Comparison of ENCODE assay signal across 8 mouse cellular contexts in genomic region chr10:62602177-62603040, GRCm38 (mm10). TPM values are rescaled to one million over a fixed set of nuclear protein-coding genes. Genes with fewer than 3 reads are reported as not detected.
DNase-seq lines count a peak whose midpoint lies in the region; ATAC-seq and TF ChIP-seq lines count a peak whose summit lies in the region.

TSS of gene Ddx21 (minus strand) at chr10:62602281.

- H3K4me2 ChIP-seq in embryonic facial prominence, embryonic 14.5 days (ENCODE audit: low read depth, low read length) = peak within 1 kb of the TSS; percentile 97
- peak within 1 kb of the TSS; percentile 91 for H3K4me2 ChIP-seq in limb, embryonic 14.5 days (replicated peaks; ENCODE audit: low read depth, low read length, severe bottlenecking)
- peak within 1 kb of the TSS; percentile 74 for H3K4me2 ChIP-seq in midbrain, postnatal 0 days (ENCODE audit: low read depth, low read length, poor library complexity, severe bottlenecking)

- peaks cover 4% of the 10 kb centered on the region; the same call in 1 of the 2 replicates for H3K4me1 ChIP-seq in embryonic facial prominence, embryonic 14.5 days (ENCODE audit: control insufficient read depth, insufficient read depth, low read length)
- H3K4me1 ChIP-seq in limb, embryonic 14.5 days (ENCODE audit: control insufficient read depth, insufficient read depth, low read length) = no peaks in the 10 kb centered on the region; the same call in 1 of the 2 replicates
- no peaks in the 10 kb centered on the region for H3K4me1 ChIP-seq in midbrain, postnatal 0 days (ENCODE audit: insufficient read depth, low read length)

- TF ChIP-seq POLR2A in limb, embryonic 14.5 days (IDR thresholded peaks at IDR 0.05; ENCODE audit: borderline replicate concordance, extremely low read depth, insufficient read depth, insufficient read length) = peak; percentile 91; the same call in 1 of the 2 replicates

- 5% methylated on average over 52 of the region's 53 CpGs for WGBS in embryonic facial prominence, embryonic 14.5 days
- 6% methylated on average over 50 of the region's 53 CpGs for WGBS in limb, embryonic 14.5 days
- WGBS in midbrain, postnatal 0 days = 5% methylated on average over 53 of the region's 53 CpGs

- peaks cover 15% of the 10 kb centered on the region for H3K36me3 ChIP-seq in embryonic facial prominence, embryonic 14.5 days (ENCODE audit: control insufficient read depth, insufficient read depth, low read length)
- H3K36me3 ChIP-seq in limb, embryonic 14.5 days (ENCODE audit: control insufficient read depth, insufficient read depth, low read length) = peaks cover 13% of the 10 kb centered on the region
- H3K36me3 ChIP-seq in midbrain, postnatal 0 days (ENCODE audit: insufficient read depth, low read length) = peaks cover 11% of the 10 kb centered on the region

- DNase-seq in 3T3-L1 (ENCODE audit: low read depth, low spot score) = peak; percentile 92
- peak; percentile 67 to 76 for DNase-seq in adrenal gland, postnatal 4 days (ENCODE audit: low spot score in 2 of 2)
- DNase-seq in embryonic facial prominence, embryonic 14.5 days (ENCODE audit: low spot score) = peak; percentile 96
- peak; percentile 88 for DNase-seq in heart, adult 8-10 months (ENCODE audit: low spot score)
- DNase-seq in kidney, adult 9 months = peak; percentile 87
- DNase-seq in limb, embryonic 14.5 days (ENCODE audit: low spot score) = peak; percentile 92
- peak; percentile 95 for DNase-seq in midbrain, postnatal 0 days (ENCODE audit: low spot score)
- peak; percentile 74 to 86 for DNase-seq in spleen, postnatal 14 days (ENCODE audit: low spot score in 2 of 2)

- TF ChIP-seq CTCF in midbrain, postnatal 0 days (IDR thresholded peaks at IDR 0.05) = no peak

- peak within 1 kb of the TSS; percentile 96 for H3K4me3 ChIP-seq in embryonic facial prominence, embryonic 14.5 days (ENCODE audit: low read depth, low read length)
- peak within 1 kb of the TSS; percentile 91 for H3K4me3 ChIP-seq in limb, embryonic 14.5 days (replicated peaks; ENCODE audit: low read length)
- H3K4me3 ChIP-seq in midbrain, postnatal 0 days (ENCODE audit: low read depth, low read length) = peak within 1 kb of the TSS; percentile 91

- H3K9ac ChIP-seq in embryonic facial prominence, embryonic 14.5 days (ENCODE audit: low read depth, low read length) = peak within 1 kb of the TSS; percentile 82
- H3K9ac ChIP-seq in limb, embryonic 14.5 days (ENCODE audit: low read depth, low read length, severe bottlenecking) = peak within 1 kb of the TSS; percentile 78
- peak within 1 kb of the TSS; percentile 77 for H3K9ac ChIP-seq in midbrain, postnatal 0 days (replicated peaks; ENCODE audit: low read length, poor library complexity, severe bottlenecking)

- ATAC-seq in embryonic facial prominence, embryonic 14.5 days (ENCODE audit: low read depth) = peak; percentile 98
- ATAC-seq in limb, embryonic 14.5 days (ENCODE audit: low FRiP score, low read depth) = peak; percentile 96
- peak; percentile 98 for ATAC-seq in midbrain, postnatal 0 days (ENCODE audit: low FRiP score)

- peak within 1 kb of the TSS; percentile 74 for H3K27ac ChIP-seq in embryonic facial prominence, embryonic 14.5 days (replicated peaks; ENCODE audit: low read depth, low read length)
- peak within 1 kb of the TSS; percentile 16 for H3K27ac ChIP-seq in limb, embryonic 14.5 days (replicated peaks; ENCODE audit: low read depth, low read length)
- peak within 1 kb of the TSS; percentile 79 for H3K27ac ChIP-seq in midbrain, postnatal 0 days (ENCODE audit: low read depth, low read length)

- no peaks in the 10 kb centered on the region for H3K27me3 ChIP-seq in embryonic facial prominence, embryonic 14.5 days (replicated peaks; ENCODE audit: control insufficient read depth, insufficient read depth, low read length)
- no peaks in the 10 kb centered on the region for H3K27me3 ChIP-seq in limb, embryonic 14.5 days (ENCODE audit: control insufficient read depth, insufficient read depth, low read length)
- no peaks in the 10 kb centered on the region for H3K27me3 ChIP-seq in midbrain, postnatal 0 days (ENCODE audit: insufficient read depth, low read length)

- H3K9me3 ChIP-seq in embryonic facial prominence, embryonic 14.5 days (ENCODE audit: control insufficient read depth, low read length) = no peaks in the 10 kb centered on the region
- H3K9me3 ChIP-seq in limb, embryonic 14.5 days (ENCODE audit: control insufficient read depth, low read length) = no peaks in the 10 kb centered on the region
- H3K9me3 ChIP-seq in midbrain, postnatal 0 days (ENCODE audit: low read length) = no peaks in the 10 kb centered on the region

RNA-seq across cellular contexts. Expression of gene Ddx21, which starts in this region (rescaled TPM):
- total RNA-seq in adrenal gland, postnatal 4 days (2021) = 10 to 100 TPM; 57.3 to 62.6 TPM
- polyA plus RNA-seq in embryonic facial prominence, embryonic 14.5 days (2014; fragmentation: Nextera tagmentation; extraction: Ambion mirVana) = 25.8 and 27.2 TPM in 2 replicates
- total RNA-seq in heart, adult 8-10 months (2022) = 10 to 100 TPM; 27.4 to 31.3 (median 29.2) TPM
- polyA plus RNA-seq in limb, embryonic 14.5 days (2012; rRNA removed) = 35.3 and 43.5 TPM in 2 replicates
- 26.0 and 26.8 TPM in 2 replicates for polyA plus RNA-seq in limb, embryonic 14.5 days (2014; fragmentation: Nextera tagmentation; extraction: Ambion mirVana)
- total RNA-seq in midbrain, postnatal 0 days (2014; rRNA removed) = 16.7 and 20.2 TPM in 2 replicates
- 8.7 and 10.6 TPM in 2 replicates for polyA plus RNA-seq in midbrain, postnatal 0 days (2015; fragmentation: Nextera tagmentation; extraction: Ambion mirVana)

Comparison
In these comparisons a context has a peak if more than half of its experiments do, and no peak if none do; other contexts are left out.
1. Peak in every context shown above with its lines: DNase-seq, ATAC-seq, H3K4me3 ChIP-seq and H3K27ac ChIP-seq.
2. H3K27ac ChIP-seq: peak in every context shown above with its lines; median percentile 79 in midbrain, postnatal 0 days; 74 in embryonic facial prominence, embryonic 14.5 days; 16 in limb, embryonic 14.5 days.